Mouse (Mus musculus): Measurements from ENCODE around the gene Sqor. TPM values are rescaled to one million over a fixed set of nuclear protein-coding genes. Genes with fewer than 3 reads are reported as not detected.

Gene Sqor
- polyA plus RNA-seq, 1 experiment from 2014 or later, result 79.2 TPM

DNA sequence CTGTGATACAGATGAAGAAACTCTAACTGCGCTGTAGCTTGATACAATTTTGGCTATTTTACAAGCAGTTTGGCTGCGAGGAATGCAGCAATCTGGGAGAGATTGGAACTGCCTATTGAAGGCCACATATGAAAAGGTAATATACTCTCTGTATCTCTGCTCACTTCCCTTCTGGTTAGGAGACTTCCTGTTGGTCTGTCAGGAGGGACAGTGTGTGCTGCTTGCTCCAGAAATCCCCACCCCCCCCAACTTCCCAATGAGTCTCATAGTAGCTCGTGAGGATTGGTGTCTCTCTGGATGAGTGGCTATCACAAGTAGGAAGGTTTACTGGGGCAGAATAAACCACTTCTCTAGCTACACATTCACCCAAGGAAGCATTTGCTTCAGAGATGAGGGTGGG, 2.0 kb upstream of the Sqor start:
- Histone ChIP-seq H3K27me3 (ENCODE audit: control insufficient read depth, insufficient read depth, low read length) (no peaks in the 10 kb centered on the region), H3K9me3 (ENCODE audit: control insufficient read depth, low read length) (no peaks in the 10 kb centered on the region), H3K4me2 (replicated peaks; ENCODE audit: low read depth) (no peak overlapping the region), H3K27ac (replicated peaks) (no peak overlapping the region), H3K4me3 (ENCODE audit: low read depth, low read length) (no peak overlapping the region), H3K9ac (ENCODE audit: low read length) (no peak overlapping the region), H3K4me1 (replicated peaks; ENCODE audit: control insufficient read depth, insufficient read depth) (no peaks in the 10 kb centered on the region), H3K36me3 (ENCODE audit: control insufficient read depth, insufficient read depth, low read length) (no peaks in the 10 kb centered on the region)
- no peak for DNase-seq (ENCODE audit: low spot score)
- no peak for ATAC-seq (ENCODE audit: low FRiP score, low TSS enrichment)
- TF ChIP-seq CTCF (IDR thresholded peaks at IDR 0.05; ENCODE audit: low read depth), result no peak
- no peak for TF ChIP-seq EP300 (optimal IDR thresholded peaks at IDR 0.05)
- 53% methylated on average over 3 of the region's 3 CpGs for WGBS

DNA sequence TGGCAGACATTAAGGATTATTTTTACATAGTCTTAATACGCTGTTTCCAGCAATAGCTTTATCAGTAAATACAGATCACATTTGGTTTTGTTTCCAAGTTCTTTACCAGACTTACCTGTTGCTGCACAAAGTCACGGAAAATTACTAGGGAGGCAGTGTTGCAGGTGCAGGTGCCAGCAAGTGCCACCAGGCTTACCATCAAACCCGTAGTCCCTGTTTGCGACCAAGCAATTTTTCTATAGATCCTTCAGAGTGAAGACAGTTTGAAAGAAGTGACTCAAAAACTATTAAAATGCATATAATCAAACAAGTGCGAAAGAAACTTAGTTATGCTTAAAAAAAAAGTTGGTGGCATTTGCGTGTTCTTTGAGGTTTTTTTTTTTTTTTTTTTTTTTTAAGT, 511 bp upstream of the Sqor start:
- ATAC-seq (ENCODE audit: low FRiP score, low TSS enrichment), result no peak
- no peak overlapping the region for H3K9ac ChIP-seq (ENCODE audit: low read length)

DNA sequence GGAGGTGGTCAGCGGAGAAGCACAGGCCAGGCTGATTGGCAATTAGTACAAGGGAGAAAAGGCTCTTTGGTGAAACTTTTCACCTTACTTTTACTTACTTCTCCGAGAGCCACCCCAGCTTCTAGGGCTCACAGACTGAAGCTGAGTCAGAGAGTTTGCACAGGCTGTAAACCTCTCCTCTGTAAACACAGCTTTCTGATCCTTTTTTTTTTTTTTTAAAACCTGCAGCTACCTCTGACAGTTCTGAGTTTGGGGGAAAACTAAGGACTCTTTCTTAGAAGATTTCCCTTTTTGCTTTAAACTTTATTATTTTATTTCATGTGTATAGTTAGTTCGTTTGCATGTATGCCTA, 733 bp downstream of the Sqor start:
- H3K4me2 ChIP-seq (replicated peaks; ENCODE audit: low read depth), result peak overlapping the region; percentile 83
- H3K4me1 ChIP-seq (replicated peaks; ENCODE audit: control insufficient read depth, insufficient read depth), result no peaks in the 10 kb centered on the region
- TF ChIP-seq CTCF (IDR thresholded peaks at IDR 0.05; ENCODE audit: low read depth) (no peak), EP300 (optimal IDR thresholded peaks at IDR 0.05) (no peak)
- DNase-seq (ENCODE audit: low spot score) (peak; percentile 44), ATAC-seq (ENCODE audit: low FRiP score, low TSS enrichment) (peak; percentile 53)
- H3K9me3 ChIP-seq (ENCODE audit: control insufficient read depth, low read length), result no peaks in the 10 kb centered on the region
- no peaks in the 10 kb centered on the region for H3K36me3 ChIP-seq (ENCODE audit: control insufficient read depth, insufficient read depth, low read length)
- H3K4me3 ChIP-seq (ENCODE audit: low read depth, low read length), result peak overlapping the region; percentile 55
- no peaks in the 10 kb centered on the region for H3K27me3 ChIP-seq (ENCODE audit: control insufficient read depth, insufficient read depth, low read length)
- 33% methylated on average over 3 of the region's 3 CpGs for WGBS
- H3K9ac ChIP-seq (ENCODE audit: low read length), result peak overlapping the region; percentile 71
- peak overlapping the region; percentile 85 for H3K27ac ChIP-seq (replicated peaks)

More for the DNA sequence above, 511 bp upstream of the Sqor start:
- no peak for DNase-seq (ENCODE audit: low spot score)
- Histone ChIP-seq H3K4me1 (replicated peaks; ENCODE audit: control insufficient read depth, insufficient read depth) (no peaks in the 10 kb centered on the region), H3K27me3 (ENCODE audit: control insufficient read depth, insufficient read depth, low read length) (no peaks in the 10 kb centered on the region), H3K27ac (replicated peaks) (no peak overlapping the region), H3K4me3 (ENCODE audit: low read depth, low read length) (peak overlapping the region; percentile 55; the same call in 1 of the 2 replicates), H3K4me2 (replicated peaks; ENCODE audit: low read depth) (peak overlapping the region; percentile 83), H3K9me3 (ENCODE audit: control insufficient read depth, low read length) (no peaks in the 10 kb centered on the region), H3K36me3 (ENCODE audit: control insufficient read depth, insufficient read depth, low read length) (no peaks in the 10 kb centered on the region)
- WGBS, result 49% methylated on average over 6 of the region's 6 CpGs
- TF ChIP-seq EP300 (optimal IDR thresholded peaks at IDR 0.05), result no peak
- TF ChIP-seq CTCF (IDR thresholded peaks at IDR 0.05; ENCODE audit: low read depth), result peak; percentile 37

DNA sequence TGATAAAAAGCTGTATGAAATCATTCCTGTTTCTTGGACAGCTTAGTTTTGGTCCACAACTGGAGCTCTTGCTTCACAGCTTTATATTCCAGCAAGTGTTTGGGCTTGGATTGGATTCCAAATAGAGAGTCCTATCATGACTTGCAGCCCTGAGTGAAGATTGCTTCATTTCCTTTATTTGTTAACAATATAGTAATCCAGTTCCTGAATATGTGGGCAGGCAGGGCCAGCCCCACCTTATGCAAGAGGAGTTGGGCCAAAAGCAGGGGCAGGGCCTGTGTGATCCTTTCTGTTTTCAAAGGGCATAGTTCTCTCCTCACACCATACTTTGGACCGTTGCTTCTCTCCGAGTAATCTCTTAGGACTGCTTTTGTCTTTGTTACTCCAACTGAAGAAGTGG, 6.0 kb downstream of the Sqor start:
- peak; percentile 75 for ATAC-seq (ENCODE audit: low FRiP score, low TSS enrichment)

DNA sequence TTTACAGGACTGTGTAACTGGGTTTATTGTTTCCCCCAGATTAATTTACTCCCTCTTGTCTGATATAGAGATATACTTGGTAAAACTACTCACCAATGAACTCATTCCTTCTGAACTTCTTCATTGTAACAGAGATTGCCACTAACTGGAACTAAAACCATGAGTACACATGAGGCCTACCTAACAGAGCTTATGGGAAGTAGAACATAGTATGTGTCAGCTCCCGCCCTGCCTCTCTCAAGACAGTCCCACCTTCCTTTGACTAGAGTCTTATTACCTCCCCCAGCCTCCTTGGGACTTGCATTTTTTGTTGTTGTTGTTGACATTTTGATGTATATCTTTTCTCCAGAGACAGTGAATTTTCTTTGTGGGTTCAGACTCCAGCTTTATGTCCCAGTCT, 7.9 kb downstream of the Sqor start:
- TF ChIP-seq CTCF (IDR thresholded peaks at IDR 0.05; ENCODE audit: low read depth) (no peak), EP300 (optimal IDR thresholded peaks at IDR 0.05) (no peak)
- H3K27ac ChIP-seq (replicated peaks), result no peak overlapping the region
- ATAC-seq (ENCODE audit: low FRiP score, low TSS enrichment) (peak; percentile 77), DNase-seq (ENCODE audit: low spot score) (peak; percentile 10)
- H3K36me3 ChIP-seq (ENCODE audit: control insufficient read depth, insufficient read depth, low read length), result no peaks in the 10 kb centered on the region
- no peaks in the 10 kb centered on the region for H3K4me1 ChIP-seq (replicated peaks; ENCODE audit: control insufficient read depth, insufficient read depth)
- H3K27me3 ChIP-seq (ENCODE audit: control insufficient read depth, insufficient read depth, low read length), result no peaks in the 10 kb centered on the region
- WGBS, result 84% methylated on average over 1 of the region's 1 CpGs
- H3K4me3 ChIP-seq (ENCODE audit: low read depth, low read length), result no peak overlapping the region
- no peak overlapping the region for H3K4me2 ChIP-seq (replicated peaks; ENCODE audit: low read depth)
- no peak overlapping the region for H3K9ac ChIP-seq (ENCODE audit: low read length)
- no peaks in the 10 kb centered on the region for H3K9me3 ChIP-seq (ENCODE audit: control insufficient read depth, low read length)

More for the DNA sequence above, 6.0 kb downstream of the Sqor start:
- Histone ChIP-seq H3K9me3 (ENCODE audit: control insufficient read depth, low read length) (no peaks in the 10 kb centered on the region), H3K4me1 (replicated peaks; ENCODE audit: control insufficient read depth, insufficient read depth) (no peaks in the 10 kb centered on the region), H3K4me2 (replicated peaks; ENCODE audit: low read depth) (no peak overlapping the region), H3K27ac (replicated peaks) (peak overlapping the region; percentile 63), H3K27me3 (ENCODE audit: control insufficient read depth, insufficient read depth, low read length) (no peaks in the 10 kb centered on the region), H3K9ac (ENCODE audit: low read length) (no peak overlapping the region), H3K36me3 (ENCODE audit: control insufficient read depth, insufficient read depth, low read length) (no peaks in the 10 kb centered on the region), H3K4me3 (ENCODE audit: low read depth, low read length) (no peak overlapping the region)
- TF ChIP-seq EP300 (optimal IDR thresholded peaks at IDR 0.05) (no peak), CTCF (IDR thresholded peaks at IDR 0.05; ENCODE audit: low read depth) (no peak)
- 58% methylated on average over 2 of the region's 2 CpGs for WGBS
- DNase-seq (ENCODE audit: low spot score), result peak; percentile 30

DNA sequence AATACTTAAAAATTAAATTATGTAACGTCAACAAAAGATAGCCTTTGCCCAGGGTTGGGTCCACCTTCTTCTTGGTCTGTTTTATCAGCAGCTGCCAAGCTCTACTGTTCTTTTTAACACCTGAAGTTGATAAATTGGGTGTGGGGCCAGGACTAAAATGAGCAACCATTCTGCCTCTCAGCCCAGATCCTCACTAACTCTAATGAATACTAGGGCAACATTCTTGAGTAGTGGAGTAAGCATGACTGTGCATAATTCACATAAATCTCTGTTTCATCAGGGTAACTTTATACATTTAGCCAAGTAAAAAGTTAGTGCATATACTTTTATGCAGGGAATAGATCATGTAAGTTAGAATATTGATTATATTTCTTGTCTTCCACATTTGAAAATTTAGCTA, 10.5 kb downstream of the Sqor start:
- 40% methylated on average over 1 of the region's 1 CpGs for WGBS
- H3K9ac ChIP-seq (ENCODE audit: low read length), result no peak overlapping the region

More for the DNA sequence above, 10.5 kb downstream of the Sqor start:
- no peaks in the 10 kb centered on the region for H3K27me3 ChIP-seq (ENCODE audit: control insufficient read depth, insufficient read depth, low read length)
- H3K36me3 ChIP-seq (ENCODE audit: control insufficient read depth, insufficient read depth, low read length), result no peaks in the 10 kb centered on the region
- no peak overlapping the region for H3K27ac ChIP-seq (replicated peaks)
- H3K4me2 ChIP-seq (replicated peaks; ENCODE audit: low read depth), result no peak overlapping the region
- H3K4me1 ChIP-seq (replicated peaks; ENCODE audit: control insufficient read depth, insufficient read depth), result 0 out of 2 replicates have a peak, but pooled peaks cover 2% of the 10 kb centered on the region
- ATAC-seq (ENCODE audit: low FRiP score, low TSS enrichment), result 0 out of 2 replicates have a peak, but pooled peaks have one; percentile 38
- no peak overlapping the region for H3K4me3 ChIP-seq (ENCODE audit: low read depth, low read length)
- H3K9me3 ChIP-seq (ENCODE audit: control insufficient read depth, low read length), result no peaks in the 10 kb centered on the region
- TF ChIP-seq EP300 (optimal IDR thresholded peaks at IDR 0.05), result no peak
- DNase-seq (ENCODE audit: low spot score), result no peak

Measured in stomach, postnatal 0 days (tissue).